Mouse (Mus musculus) G1E-ER4 (cell line): Measurements from ENCODE around the gene Trappc5. TPM values are rescaled to one million over a fixed set of nuclear protein-coding genes. Genes with fewer than 3 reads are reported as not detected.

ENCODE experiments used
- GATA1 ChIP-seq: IDR thresholded peaks from one replicate; pipeline ENCODE4 v1.8.0; 2012; ENCODE audit warnings: low read length, inconsistent platforms
- polyA plus RNA-seq: library from polyadenylated mRNA; stranded (reverse); fragments of >175 nt; gene quantifications from 2 replicates; pipeline ENCODE4 v1.2.3, GENCODE M21; 2012

The Trappc5 gene
- polyA plus RNA-seq, 1 experiment: 22.4 TPM

DNA sequence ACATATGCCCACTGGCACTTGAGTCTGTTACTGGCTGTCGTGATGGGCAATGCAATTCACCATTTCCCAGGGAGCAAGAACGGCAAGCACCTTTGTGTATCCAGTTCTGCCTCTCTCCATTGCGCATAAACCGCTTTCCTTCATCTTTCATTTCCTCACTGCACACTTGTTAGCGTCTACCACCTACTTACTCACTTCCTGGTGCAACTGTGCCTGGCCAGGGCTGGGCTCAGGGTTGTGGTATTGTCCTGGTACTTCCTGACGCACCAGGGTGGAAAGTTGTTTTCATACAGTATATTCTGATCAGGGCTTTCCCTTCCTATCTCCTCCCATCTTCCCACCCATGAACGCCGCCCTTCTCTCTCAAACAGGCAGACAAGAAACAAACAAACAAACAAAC is 15.2 kb upstream of the Trappc5 start:
- no peak for TF ChIP-seq GATA1

DNA sequence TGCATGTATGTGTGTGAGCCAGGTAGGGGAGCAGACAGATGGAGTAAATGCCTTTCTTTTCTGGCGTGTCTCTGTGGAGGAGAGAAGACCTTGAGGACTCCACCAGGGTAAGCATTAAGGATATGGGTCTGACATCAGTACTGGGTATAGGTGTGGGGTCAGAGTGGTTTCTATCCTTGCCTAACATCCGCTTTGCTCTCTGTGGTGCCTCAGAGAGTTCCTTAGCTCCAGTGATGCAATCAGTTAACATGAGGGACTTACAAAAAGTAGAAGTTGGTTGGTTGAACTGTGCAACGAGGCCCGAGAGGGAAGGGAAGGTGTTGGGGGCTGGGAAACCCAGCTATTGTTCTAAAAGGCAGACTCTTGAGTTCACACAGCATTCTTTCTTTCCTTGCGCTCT is 11.7 kb upstream of the Trappc5 start:
- TF ChIP-seq GATA1: no peak

DNA sequence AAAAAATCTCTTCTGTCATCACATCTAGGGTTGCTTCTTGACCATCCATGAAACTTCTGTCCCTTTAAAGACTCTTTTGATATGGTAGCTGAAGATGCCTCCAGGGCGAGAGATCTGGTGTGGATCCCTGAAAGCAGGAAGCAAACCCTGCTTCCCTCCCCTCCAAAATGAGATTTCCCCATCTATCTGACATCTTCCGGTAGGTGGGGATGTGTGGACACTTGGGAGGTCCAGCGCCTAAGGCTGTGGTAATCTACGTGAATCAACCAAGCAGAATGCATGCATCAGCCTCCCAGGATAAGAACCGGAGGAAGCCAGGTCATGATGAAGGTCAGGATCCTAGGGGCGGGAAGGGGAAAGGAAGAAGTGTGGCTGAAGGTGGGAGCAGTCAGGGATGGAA is 10.6 kb upstream of the Trappc5 start, which contains the start of gene Mcemp1:
Mcemp1 (plus strand) TSS at position 248 of the 400 bp plus-strand sequence.
- TF ChIP-seq GATA1: no peak

DNA sequence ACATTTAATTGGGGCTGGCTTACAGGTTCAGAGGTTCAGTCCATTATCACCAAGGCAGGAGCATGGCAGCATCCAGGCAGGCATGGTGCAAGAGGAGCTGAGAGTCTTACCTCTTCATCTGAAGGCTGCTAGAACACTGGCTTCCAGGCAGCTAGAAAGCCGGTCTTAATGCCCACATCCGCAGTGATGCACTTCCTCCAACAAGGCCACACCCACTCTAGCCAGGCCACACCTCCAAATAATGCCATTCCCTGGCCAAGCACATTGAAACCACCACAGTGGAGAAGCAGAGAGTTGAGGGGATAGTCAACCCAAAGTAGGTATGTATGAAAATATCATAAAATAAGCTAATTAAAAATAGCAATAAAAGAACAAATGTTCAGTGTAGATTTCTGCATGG is 5.7 kb upstream of the Trappc5 start:
- TF ChIP-seq GATA1: no peak

DNA sequence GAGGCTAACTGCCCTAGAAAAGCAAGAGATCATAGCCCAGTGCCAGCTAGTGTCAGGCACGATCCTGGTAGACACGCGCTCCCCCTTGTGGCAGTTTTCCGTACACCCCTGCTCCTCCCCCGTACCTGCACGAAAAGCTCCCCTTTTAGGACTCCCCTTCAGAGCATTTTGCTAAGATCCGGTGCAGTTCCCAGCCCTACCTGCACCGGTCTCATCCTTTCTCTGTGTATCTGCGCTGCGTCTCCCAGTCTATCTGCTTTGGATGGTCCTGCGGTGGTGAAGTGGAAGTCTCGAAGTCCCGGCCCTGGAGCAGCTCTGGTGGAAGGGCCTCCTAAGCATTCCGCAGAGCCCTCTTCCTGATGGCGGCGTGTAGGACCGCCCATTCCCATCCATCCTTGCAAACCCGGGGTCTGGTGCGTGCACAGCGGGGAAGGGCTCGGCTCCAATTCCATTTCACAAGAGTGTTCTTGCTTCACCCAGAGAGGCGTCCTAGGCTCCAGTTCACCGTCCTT is 4.1 kb upstream of the Trappc5 start, which contains the start of gene Fcor:
Fcor (minus strand) TSS at position 383 of the 512 bp plus-strand sequence.
- no peak for TF ChIP-seq GATA1

DNA sequence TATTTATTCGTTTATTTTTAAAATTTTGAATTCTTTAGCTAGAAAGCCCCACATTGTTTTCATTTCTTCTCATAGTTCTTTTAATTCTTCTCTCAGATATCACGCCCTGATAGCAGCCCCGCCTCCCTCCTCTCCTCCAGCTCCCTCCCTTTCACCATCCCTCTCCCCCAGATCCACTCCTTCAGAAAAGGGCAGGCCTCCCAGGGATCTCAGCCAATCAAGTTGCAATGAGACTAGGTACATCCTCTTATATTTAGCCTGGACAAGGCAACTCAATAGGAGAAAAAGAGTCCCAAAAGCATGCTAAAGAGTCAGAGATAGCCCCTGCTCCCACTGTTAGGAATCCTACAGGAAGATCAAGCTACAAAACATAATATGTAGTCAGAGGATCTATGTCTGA is 1.4 kb upstream of the Trappc5 start:
- no peak for TF ChIP-seq GATA1

DNA sequence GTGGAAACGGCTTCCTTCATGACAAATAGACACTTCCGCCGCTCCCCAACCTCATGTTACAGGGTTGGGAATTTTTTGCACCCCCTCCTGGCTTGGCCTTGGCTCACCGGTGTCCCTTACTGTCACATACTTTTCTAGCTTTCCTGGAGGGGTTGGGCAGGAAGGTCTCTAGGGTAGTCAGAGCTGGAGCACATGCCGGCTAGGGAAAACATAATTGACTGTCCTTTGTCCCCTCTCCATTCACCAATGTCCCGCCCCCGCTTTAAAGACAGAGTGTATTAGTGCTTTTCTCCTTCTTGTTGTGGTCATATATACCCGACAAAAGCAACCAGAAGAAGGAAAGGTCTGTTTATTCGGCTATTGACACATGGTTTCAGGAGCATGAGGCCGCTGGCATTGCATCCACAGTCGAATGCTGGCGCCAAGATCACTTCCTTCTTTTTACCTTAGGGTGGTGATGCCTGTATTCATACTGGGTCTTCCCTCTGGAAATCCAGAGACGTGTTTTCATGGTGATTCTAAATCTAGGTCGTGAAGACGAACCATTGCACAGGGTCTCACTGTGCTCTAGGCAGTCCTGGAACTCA is 987 bp downstream of the Trappc5 start:
- TF ChIP-seq GATA1: no peak

DNA sequence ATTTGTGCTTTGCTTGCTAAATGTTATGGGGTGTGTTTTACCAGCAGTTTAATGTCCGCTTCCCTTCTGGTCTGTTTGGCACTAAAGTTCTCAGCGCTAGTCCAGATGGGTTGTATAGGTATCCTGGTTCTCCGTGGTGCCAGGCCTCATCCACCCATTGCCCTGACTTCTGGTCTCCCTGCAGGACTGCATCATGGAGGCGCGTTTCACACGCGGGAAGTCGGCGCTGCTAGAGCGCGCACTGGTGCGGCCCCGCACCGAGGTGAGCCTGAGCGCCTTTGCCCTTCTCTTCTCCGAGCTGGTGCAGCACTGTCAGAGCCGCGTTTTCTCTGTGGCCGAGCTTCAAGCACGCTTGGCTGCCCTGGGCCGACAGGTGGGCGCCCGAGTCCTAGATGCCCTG is 2.7 kb downstream of the Trappc5 start:
- TF ChIP-seq GATA1: no peak

DNA sequence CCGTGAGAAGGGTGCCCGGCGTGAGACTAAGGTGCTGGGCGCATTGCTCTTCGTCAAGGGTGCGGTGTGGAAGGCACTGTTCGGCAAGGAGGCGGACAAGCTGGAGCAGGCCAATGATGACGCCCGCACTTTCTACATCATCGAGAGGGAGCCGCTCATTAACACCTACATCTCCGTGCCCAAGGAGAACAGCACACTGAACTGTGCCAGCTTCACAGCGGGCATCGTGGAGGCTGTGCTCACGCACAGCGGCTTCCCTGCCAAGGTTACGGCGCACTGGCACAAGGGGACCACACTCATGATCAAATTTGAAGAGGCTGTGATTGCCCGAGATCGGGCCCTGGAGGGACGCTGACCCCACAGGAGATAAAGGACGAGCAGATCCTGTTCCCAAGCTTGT is 3.1 kb downstream of the Trappc5 start:
- TF ChIP-seq GATA1: no peak

DNA sequence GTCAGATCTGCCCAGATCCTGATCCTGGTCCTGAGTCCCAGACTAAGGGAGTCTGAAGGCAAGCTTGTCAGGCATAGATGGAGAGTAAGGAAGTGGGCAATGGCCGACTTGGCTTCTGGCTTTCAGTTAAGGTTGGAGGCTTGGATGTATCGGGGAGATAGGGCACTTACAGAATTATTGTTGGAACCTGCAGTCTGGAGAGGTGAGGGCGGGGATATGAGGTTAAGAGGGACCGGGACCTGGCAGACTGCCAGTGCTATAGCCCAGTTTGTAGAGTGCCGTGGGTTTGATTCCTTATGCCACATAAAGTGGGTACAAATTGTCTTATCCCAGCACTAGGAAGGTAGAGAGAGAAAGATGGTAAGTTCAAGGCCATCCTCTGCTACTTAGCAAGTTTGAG is 3.6 kb downstream of the Trappc5 start:
- TF ChIP-seq GATA1: no peak

DNA sequence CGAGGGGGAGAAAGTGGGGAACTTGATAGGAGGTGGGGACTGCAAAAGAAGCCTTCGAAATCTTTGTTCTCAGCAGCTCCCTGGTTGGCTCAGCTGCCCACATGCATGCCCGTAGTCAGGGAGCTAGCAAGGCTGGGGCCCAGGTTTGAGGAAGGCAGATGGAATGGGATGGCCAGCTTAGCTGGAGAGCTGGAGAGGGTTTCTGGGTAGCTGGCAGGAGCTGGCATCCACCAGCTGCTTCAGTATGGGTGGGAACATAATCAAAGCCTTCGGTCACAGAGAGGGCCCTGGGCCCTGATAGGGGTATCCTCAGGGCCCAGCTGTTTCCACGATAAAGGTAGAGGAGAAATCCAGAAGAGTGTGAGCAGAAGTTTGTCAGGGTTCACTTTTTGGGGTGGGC is 6.3 kb downstream of the Trappc5 start:
- no peak for TF ChIP-seq GATA1

DNA sequence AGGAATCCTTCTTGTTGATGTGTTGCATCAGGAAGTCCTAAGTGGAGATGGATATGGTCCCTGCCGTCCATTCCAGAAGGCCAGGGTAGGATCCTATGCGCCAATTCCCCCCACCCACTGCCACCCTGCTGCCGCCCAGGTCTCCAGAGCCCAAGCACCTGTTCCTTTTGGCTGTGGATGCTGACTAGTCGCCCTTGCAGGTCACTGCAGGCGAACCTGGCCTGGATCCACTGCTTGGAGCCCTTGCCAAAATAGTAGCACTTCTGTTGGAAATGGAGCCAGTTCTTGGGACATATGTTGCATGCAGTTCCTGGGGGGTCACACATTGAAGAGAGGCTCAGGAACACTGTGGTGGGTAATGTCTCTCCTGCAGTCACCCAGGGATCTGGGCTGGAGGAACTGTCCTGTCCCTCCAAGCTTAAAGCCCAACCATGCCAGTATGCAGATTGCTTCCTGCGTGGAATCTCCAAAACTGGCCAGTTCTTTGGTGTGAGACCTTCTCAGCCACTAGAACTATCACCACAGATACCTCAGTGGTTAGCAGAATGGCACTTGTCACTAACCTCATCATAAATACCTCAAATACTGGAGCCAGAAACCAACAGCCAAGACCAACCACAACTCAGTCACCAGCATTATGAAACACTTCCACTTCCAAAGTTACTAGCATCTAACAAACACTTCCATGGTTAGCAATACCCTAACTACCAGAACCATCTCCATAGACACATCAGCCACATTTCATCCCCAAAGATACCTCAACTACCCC is 7.5 kb downstream of the Trappc5 start:
- no peak for TF ChIP-seq GATA1

DNA sequence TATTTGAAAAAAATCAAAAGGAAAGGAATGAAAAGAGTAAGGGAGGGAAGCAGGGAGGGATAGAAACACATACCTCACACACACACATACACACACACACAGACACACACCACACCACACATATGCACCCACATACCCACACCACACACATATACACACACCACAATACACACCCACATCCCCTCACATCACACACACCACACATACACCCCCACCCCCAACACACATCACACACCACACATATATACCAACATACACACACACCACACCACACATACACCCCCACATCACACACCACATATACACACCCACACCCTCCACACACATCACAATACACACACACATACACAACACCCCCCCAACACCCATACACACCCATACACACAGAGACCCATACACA is 8.4 kb downstream of the Trappc5 start:
- TF ChIP-seq GATA1: no peak

DNA sequence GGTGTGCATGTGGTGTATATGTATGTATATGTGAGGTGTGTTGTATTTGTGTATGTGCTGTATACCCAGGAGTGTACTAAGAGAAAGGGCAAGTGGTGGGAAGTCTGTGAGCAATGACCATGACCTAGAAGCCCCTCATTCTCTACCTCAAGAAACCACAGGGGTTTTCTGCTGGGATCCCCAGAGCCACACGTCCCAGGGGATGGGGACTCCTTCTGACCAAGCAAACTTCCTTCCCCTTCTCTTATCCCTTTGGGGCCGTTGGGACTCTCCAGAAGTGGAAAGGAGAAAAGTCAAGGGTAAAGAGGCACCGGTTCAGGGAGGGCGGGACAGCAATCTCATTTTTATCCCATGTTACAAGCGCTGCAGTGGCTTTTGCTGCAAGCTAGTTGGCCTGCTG is 9.3 kb downstream of the Trappc5 start:
- TF ChIP-seq GATA1: no peak

DNA sequence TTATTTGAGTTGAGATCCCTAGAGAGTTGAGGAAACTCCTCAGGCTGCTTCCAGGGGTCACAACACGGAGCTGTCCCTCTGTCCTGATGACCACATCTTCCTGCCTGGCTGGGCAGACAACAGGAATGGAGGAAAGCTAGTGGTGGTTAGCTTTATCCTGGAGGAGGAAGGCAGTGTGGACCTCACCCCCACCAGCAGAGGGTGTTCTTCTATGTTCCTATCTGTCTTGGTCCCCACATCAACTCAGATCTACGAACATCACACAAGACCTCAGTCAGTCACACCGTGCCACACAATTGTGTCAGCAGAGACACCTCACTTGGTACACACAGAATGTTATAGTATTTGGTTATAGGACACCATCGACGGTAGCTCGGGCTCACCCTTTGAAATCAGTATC is 11.4 kb downstream of the Trappc5 start:
- TF ChIP-seq GATA1: no peak

DNA sequence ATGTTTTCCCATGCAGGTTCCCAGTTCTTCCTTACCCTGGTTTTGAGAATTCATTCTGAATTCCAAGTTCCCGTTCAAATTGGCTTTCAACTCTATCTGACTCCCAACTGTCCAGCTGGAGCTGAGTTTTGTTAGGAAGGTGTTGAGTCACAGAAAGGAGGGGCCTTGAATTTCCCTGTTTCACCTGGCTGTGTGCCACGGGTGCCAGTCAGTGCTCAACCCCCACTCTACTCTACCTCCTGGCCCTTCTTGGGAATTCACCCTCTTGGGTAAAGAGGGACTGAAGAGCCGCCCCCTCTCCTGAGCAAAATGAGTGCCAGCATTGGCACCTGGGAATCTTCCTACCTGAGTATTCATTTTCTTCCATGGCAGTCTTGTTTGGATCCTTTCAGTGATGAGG is 14.7 kb downstream of the Trappc5 start:
- no peak for TF ChIP-seq GATA1

DNA sequence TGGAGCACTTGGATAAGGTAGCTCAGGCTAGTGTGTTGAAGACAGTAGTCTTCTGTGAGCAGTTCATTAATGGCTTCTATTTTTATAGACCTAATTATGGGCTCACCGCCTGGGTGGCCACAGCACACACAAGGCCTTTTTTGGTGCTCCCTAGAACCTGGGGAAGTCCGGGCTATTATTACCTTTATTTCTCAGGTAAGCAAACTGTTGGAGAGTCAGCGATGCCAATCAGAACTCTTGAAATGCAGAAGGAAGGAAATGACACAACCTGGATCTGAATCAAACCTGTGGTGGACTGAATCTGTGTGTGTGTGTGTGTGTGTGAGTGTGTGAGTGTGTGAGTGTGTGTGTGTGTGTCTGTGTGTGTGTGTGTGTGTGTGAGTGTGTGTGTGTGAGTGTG is 18.0 kb downstream of the Trappc5 start, which contains the start of gene Fcer2a:
Fcer2a (minus strand) TSS at position 55 of the 400 bp plus-strand sequence.
- no peak for TF ChIP-seq GATA1
